Mouse (Mus musculus): ENCODE results near the gene AA986860. TPM values are rescaled to one million over a fixed set of nuclear protein-coding genes. Genes with fewer than 3 reads are reported as not detected.

The AA986860 gene
- polyA plus RNA-seq, 1 experiment: 32.6 TPM

DNA sequence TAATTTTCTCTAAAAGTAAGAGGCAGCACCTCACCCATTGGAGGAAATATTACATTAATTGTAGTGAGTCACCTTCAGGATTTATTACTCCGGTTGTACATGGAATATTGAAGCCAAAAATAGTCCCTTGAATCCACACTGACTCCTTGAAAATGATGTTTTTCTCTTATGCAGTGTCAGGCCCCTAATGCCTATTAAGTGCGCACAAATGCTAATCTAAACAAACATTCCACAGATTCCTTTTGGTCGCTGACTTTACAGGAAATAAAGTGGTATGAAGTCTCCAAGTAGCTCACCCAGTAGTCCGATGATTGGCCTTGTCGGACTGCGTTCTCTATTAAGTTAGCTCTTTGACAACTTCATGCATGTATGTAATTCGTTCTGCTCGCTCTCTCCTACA lies 3.1 kb downstream of the AA986860 start:
- no peak for DNase-seq (ENCODE audit: low spot score)

DNA sequence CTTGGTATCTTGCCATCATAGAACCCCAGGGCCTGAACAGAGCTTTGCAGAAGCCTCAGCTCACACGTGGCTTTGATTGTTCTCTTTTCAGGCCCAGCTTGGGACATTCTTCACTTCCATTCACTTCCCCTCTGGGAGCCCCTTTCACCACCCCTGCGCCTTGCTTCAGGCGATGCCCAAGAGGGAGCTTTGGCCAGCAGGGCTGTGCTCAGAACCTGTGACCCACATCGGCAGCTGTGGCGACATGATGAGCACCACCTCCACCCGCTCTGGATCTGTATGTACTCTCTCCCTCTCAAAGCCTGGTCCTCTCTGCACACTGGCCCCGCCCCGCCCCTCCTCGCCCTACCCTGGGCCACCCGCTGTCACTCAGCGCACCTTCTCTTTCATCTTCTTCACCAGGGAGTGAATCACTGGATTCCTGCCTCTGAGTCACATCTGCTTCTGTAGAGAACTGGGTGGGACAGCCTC lies 5.7 kb downstream of the AA986860 start:
- no peak for DNase-seq (ENCODE audit: low spot score)

- no peak for DNase-seq (ENCODE audit: low spot score)
Measured at GRCm38 (mm10) chr1:130737916-130738315, 6.1 kb downstream of the AA986860 start.

GRCm38 (mm10) chr1:130738551-130739106 lies 6.9 kb downstream of the AA986860 start:
- DNase-seq (ENCODE audit: low spot score): no peak

- DNase-seq (ENCODE audit: low spot score): no peak
Measured at GRCm38 (mm10) chr1:130739636-130740035, 7.9 kb downstream of the AA986860 start.

GRCm38 (mm10) chr1:130740227-130740648 lies 8.5 kb downstream of the AA986860 start:
- no peak for DNase-seq (ENCODE audit: low spot score)

DNA sequence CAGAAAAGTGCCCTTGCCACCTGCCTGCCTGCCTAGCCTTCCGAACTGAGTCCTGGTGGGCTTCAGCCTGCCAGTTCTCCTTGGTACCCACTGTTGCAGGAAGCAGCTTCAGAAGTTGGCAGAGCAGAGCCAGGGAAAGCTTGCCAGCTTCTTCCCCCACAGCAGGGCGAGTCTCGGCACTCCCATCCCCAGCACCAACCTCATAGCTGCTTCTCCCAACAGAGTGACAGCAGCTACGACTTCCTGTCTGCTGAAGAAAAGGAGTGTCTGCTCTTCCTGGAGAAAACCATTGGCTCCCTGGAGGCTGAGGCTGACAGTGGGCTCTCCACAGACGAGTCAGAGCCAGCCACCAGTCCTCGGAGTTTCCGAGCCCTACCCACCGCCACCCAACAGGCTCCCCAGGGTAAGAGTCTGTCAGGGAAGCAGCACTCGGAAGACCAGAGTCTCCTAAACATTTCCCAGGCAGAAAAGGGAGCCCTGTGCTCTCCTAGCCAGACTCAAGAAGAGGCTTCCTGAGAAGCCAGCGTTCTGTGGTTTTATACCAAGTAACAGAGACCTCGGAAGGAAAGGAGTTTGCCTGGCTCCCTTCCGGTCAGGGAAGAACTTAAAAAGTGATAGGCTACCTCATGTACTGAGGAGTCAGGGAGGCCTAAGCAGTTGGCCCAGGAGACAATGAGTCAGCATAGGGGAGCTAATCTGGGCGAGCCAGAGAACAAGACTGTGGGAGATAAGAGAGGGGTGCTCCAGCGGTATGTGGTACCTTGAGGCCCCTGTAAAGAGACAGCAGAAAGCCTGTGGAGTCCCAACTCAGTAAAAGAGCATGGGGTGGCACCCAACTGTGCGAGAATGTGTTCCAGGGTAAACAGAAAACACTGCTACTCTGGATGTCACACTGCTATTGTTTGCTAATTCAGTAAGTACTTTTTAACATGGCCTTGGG lies 9.3 kb downstream of the AA986860 start:
- no peak for DNase-seq (ENCODE audit: low spot score)

DNA sequence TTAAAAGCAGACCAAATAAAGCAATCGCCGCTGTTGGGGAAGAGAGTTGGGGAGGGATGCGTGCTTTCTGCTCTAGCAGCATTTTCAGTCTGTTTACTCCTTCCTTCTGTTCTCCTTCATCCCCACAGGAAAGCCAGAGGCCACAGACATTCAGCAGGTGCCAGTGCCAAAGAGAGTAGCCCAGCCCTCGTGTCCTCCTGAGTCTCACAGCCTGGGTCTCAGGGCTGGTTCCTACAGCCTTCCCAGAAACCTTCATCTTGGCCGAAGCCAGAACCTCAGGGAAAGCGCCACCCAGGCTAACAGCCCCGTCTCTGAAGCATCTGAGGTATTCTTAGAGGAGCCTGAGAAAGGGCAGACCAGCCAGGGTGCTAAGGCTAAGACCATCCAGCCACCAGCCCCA lies 10.4 kb downstream of the AA986860 start:
- no peak for DNase-seq (ENCODE audit: low spot score)

- DNase-seq (ENCODE audit: low spot score): no peak
Measured at GRCm38 (mm10) chr1:130743775-130744174, 12.0 kb downstream of the AA986860 start.

DNA sequence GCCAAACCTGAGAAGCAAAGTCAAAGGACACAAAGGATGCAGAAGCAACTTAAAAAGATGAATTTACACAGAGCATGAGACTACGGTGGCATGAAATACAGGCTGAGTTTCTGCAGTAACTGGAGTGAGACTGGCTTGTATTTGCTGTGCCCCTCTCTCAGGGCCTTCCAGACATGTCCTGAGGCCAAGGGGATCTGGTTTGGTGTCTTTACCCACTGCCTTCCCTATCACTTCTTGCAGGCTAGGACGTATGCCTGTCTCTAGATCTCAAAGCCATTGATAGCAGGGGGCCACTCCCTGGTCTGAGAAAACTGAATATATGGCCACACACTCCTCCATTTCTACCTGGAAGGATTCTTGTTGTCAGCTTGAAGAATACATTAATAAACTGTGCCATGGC lies 12.4 kb downstream of the AA986860 start:
- DNase-seq (ENCODE audit: low spot score): no peak

- no peak for DNase-seq (ENCODE audit: low spot score)
Measured at GRCm38 (mm10) chr1:130744961-130745360, 13.2 kb downstream of the AA986860 start.

DNA sequence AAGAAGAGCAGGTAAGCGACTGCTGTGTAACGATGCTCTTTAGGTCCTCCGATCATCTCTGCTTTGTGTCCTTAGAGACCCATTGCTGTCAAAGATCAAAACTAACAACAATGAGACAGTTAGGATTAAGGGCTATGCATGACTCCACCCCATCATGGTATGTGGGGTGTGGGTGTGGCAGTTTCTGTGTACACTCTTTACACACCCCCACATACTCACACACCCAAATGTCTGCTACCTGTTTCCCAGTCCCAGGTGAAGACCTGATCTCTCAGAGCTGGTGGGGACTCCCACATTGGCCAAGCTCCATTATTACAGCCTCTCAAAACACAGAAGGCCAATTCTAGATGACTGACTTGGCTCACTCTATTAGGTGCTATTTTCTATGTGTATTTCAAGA lies 13.8 kb downstream of the AA986860 start:
- no peak for DNase-seq (ENCODE audit: low spot score)

GRCm38 (mm10) chr1:130746819-130747218 lies 15.0 kb downstream of the AA986860 start:
- no peak for DNase-seq (ENCODE audit: low spot score)

DNA sequence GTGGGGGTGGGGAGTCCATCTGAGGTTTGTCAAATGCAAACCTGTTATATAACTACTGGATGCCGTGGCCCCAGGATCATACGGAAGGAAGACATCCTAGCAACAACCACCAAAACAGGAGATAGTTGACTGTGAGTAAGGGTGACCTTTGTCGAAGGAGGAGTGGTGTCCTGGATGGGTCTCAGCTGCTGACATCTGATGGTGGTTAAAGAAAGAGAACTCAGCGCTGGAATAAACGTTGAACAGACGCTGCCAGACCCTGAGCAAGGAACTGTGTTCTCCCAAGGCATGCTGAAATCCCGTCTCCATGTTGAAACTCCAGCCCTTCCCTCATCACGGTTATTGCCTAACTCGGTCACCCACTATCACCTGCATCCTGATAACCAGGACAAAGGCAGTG lies 27.9 kb downstream of the AA986860 start:
- no peak for DNase-seq (ENCODE audit: low spot score)

DNA sequence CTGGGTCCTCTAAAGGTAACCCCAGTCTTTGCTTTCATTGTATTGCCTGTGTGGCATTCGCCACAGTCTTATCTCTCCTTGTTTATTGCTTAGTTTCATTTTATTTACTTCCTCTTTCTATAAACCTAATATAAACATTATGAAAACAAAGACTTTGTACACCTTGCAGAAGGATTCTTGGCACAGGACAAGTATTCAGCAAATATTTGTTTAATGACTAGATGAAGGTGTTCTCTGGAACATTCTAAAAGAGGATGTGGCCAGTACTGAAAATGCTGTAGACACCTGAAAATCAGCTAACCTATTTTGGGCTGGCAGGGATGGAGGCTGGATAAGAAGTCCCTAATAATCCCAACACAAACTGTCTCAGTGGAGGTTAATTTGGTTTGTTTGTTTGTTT lies 29.8 kb downstream of the AA986860 start:
- no peak for DNase-seq (ENCODE audit: low spot score)

- DNase-seq (ENCODE audit: low spot score): no peak
Measured at GRCm38 (mm10) chr1:130762045-130762760, 30.4 kb downstream of the AA986860 start.

GRCm38 (mm10) chr1:130764027-130764461 lies 32.3 kb downstream of the AA986860 start:
- DNase-seq (ENCODE audit: low spot score): no peak

GRCm38 (mm10) chr1:130767066-130767465 lies 35.3 kb downstream of the AA986860 start:
- no peak for DNase-seq (ENCODE audit: low spot score)

- no peak for DNase-seq (ENCODE audit: low spot score)
Measured at GRCm38 (mm10) chr1:130769925-130770324, 38.1 kb downstream of the AA986860 start.

DNA sequence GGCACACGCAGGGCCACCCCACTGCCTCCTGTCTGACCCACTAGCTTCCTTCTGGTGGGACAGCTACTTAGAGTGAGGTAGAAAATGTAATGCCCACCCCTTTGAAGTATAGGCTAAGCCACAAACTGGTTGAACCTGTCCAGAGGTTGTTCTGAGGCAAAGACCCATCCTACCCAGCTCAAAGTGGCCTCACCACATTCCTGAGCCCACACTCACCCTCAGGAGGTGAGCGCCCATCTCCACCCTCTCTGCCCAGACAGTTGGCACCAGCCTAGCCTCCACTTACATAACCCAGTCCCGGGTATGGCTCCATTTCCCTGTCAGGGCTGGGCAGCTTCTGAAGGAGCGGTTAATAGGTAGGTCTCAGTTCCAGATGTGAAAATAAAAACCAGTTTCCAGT lies 38.7 kb downstream of the AA986860 start:
- no peak for DNase-seq (ENCODE audit: low spot score)

DNA sequence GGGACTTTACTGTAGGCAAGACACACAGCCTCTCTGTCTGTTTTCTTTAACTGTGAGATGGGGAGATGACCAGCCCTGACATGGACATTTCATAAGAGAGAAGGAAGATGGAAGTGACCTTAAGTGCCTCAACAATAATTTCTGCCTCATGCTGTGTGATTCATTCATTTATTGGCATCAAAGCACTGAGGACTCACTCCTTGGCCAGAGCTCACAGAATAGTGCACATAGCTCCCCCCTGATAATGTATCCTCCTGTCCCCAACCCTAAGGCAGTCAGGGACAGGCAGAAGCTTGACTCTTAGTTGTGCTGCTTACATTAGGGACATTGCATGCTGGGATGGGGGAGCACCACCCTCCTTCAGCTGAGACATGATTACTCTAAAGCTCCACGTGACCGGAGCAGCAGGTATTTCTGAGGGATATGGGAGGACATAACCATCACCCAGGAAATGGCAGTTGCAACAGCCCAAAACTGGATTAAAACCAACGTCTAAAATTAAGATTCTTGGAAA lies 39.3 kb downstream of the AA986860 start:
- no peak for DNase-seq (ENCODE audit: low spot score)

DNA sequence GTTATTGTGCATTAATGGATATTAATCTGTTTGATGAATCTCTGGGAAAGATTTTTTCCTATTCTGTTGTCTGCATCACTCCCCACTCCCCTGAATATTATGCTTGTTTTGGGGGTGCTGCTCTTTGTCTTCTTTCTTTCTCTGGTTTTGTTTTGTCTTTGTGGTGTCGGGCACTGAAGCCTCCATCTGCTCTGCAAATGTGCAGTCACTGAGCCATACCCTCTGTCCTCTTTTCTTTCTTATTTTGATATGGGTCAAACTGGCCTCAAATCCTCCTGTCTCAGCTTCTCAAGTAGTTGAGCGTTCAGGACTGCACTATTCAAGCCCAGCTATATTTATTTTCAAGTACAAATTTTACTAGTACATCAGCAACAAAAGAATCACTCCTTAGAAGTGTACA lies 43.5 kb downstream of the AA986860 start:
- no peak for DNase-seq (ENCODE audit: low spot score)
